Mouse (Mus musculus) ES-E14 (cell line): ENCODE measurements around the gene Aff1. TPM values are rescaled to one million over a fixed set of nuclear protein-coding genes. Genes with fewer than 3 reads are reported as not detected.

ENCODE experiments used
- DNase-seq: peaks from one replicate; pipeline ENCODE4 v3.0.0-alpha.2; 2013; ENCODE audit warnings: low read depth, low spot score
- H3K27ac ChIP-seq: 2 replicates; pipeline ENCODE4 v1.5.1; 2012; ENCODE audit warnings: low read depth, mild to moderate bottlenecking, low read length, moderate library complexity, mixed read lengths; ENCODE audit not compliant: poor library complexity, insufficient read depth, severe bottlenecking
- H3K36me3 ChIP-seq: 2 replicates; pipeline ENCODE4 v1.6.1; 2012; ENCODE audit warnings: mild to moderate bottlenecking, low read length, moderate library complexity, mixed read lengths; ENCODE audit not compliant: control insufficient read depth, poor library complexity, insufficient read depth, severe bottlenecking
- H3K4me1 ChIP-seq, 2 experiments: fragments of 150-350 bp in 1 of 2; sonication (generic) in 1 of 2; 2 replicates each; pipeline ENCODE4 v1.6.1; 2012; ENCODE audit warnings: low read length in 2 of 2, mild to moderate bottlenecking in 1 of 2, mixed read lengths in 1 of 2; ENCODE audit not compliant: control insufficient read depth in 2 of 2, insufficient read depth in 2 of 2, poor library complexity in 1 of 2
- H3K4me3 ChIP-seq, 2 experiments: fragments of 150-350 bp in 1 of 2; sonication (generic) in 1 of 2; 2 replicates each; pipeline ENCODE4 v1.5.1; 2012; ENCODE audit warnings: low read length in 2 of 2, low read depth in 1 of 2, mild to moderate bottlenecking in 1 of 2, mixed read lengths in 1 of 2; ENCODE audit not compliant: insufficient read depth in 1 of 2, poor library complexity in 1 of 2, severe bottlenecking in 1 of 2
- H3K9ac ChIP-seq: 2 replicates; pipeline ENCODE4 v1.6.1; 2012; ENCODE audit warnings: low read depth, mild to moderate bottlenecking, low read length, mixed read lengths; ENCODE audit not compliant: poor library complexity, insufficient read depth, severe bottlenecking
- H3K9me3 ChIP-seq: fragments of 150-350 bp; sonication (generic); 2 replicates; pipeline ENCODE4 v1.6.1; 2012; ENCODE audit warnings: low read depth, mild to moderate bottlenecking, low read length; ENCODE audit not compliant: control insufficient read depth, insufficient read depth
- CHD2 ChIP-seq: IDR thresholded peaks from 2 replicates; pipeline ENCODE4 v1.6.1; 2014; ENCODE audit warnings: mild to moderate bottlenecking, low read depth, low read length, inconsistent platforms
- HCFC1 ChIP-seq: IDR thresholded peaks from 2 replicates; pipeline ENCODE4 v1.6.1; 2012; ENCODE audit warnings: low read length, inconsistent platforms, borderline replicate concordance; ENCODE audit not compliant: insufficient read depth
- MAFK ChIP-seq: IDR thresholded peaks from 2 replicates; pipeline ENCODE4 v1.6.1; 2014; ENCODE audit warnings: mild to moderate bottlenecking, low read depth, low read length, inconsistent platforms; ENCODE audit not compliant: insufficient read depth
- ZC3H11A ChIP-seq: IDR thresholded peaks from 2 replicates; pipeline ENCODE4 v1.6.1; 2012; ENCODE audit warnings: low read depth, mild to moderate bottlenecking, inconsistent platforms, low read length, borderline replicate concordance
- ZNF384 ChIP-seq: IDR thresholded peaks from 2 replicates; pipeline ENCODE4 v1.6.1; 2012; ENCODE audit warnings: low read depth, low read length, inconsistent platforms
- in situ Hi-C, 2 experiments: fragments of 600-800 bp; cut with MboI; formaldehyde crosslinking; loops; one replicate each; pipeline ENCODE4 v1.15.1; 2025; ENCODE audit warnings: low sequenced_read_pairs in 2 of 2, inconsistent platforms in 1 of 2; ENCODE audit not compliant: unreplicated experiment in 2 of 2
- total RNA-seq: library from RNA; depleted of rRNA; stranded (reverse); fragments of 300-350 nt; gene quantifications from 2 replicates; pipeline ENCODE4 v1.2.3, GENCODE M21; 2012

Gene Aff1
- total RNA-seq, 1 experiment: 26.0 TPM

DNA sequence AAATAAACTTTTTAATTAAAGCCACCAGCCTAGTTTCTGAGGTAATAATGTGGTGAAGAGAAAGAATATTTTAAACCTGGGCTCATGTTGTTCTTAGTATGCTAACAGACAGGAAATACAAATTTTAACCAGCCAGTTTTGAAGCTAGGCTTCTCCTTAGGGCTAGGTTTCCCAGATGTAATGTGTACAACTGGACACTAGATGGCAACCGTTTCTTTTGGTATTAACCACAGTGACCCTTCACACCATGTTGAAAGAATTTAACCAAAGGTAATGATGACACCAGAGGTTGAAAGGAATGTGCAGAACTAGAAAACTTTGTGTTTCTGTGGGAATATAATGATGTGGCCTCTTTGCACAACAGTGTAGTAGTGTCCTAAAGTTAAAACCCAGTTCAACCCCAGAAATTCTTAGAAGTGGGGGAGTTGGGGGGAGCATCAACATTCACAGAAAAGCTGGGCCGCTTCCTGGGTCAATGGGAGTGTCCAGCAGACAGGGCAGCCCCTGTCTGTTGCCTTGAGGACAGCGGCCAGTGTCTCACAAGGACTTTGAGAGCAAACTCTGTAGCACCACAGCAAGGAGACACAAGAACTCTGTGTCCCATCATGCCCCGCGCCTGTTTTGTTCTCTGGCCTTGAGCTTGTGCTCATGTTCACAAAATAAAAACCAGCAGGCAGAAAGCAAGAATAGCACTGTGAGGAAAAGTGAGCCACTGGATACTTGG lies 164.3 kb downstream of the Aff1 start:
- Histone ChIP-seq H3K9me3 (no peaks in the 10 kb centered on the region), H3K4me3 (no peak overlapping the region), H3K36me3 (peaks cover 17% of the 10 kb centered on the region; the same call in 1 of the 2 replicates), H3K9ac (no peak overlapping the region), H3K27ac (no peak overlapping the region), H3K4me1 (peaks cover 0 to 11% of the 10 kb centered on the region in 2 experiments; a peak in 2 of 4 replicates)
- in situ Hi-C loops: no loop called here
- DNase-seq: peak; percentile 59
- peak; percentile 34; the same call in 1 of the 2 replicates for TF ChIP-seq ZC3H11A
- no peak for TF ChIP-seq CHD2
- TF ChIP-seq HCFC1: no peak
- TF ChIP-seq MAFK: no peak
- no peak for TF ChIP-seq ZNF384

DNA sequence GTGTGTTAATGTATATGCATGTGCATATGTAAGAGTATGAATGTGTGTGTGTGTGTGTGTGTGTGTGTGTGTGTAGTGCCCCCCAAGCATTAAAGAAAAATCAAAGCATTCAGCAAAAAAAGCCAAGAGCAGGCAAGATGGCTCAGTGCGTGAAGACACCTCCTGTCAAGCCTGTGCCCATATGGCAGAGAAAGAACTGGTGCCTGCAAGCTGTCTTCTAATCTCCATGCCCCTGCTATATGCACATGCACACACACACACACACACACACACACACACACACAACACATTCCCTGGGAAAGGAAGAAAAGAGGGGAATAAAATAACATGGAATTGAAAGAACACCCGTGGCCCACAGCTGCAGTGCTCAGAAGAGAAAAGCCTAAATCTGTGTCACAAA lies 165.0 kb downstream of the Aff1 start:
- H3K9ac ChIP-seq: no peak overlapping the region
- H3K27ac ChIP-seq: no peak overlapping the region
- H3K4me1 ChIP-seq: peaks cover 0 to 11% of the 10 kb centered on the region in 2 experiments; a peak in 2 of 4 replicates
- DNase-seq: no peak
- peaks cover 16% of the 10 kb centered on the region; the same call in 1 of the 2 replicates for H3K36me3 ChIP-seq
- H3K9me3 ChIP-seq: no peaks in the 10 kb centered on the region
- in situ Hi-C loops: no loop called here
- no peak overlapping the region for H3K4me3 ChIP-seq
- TF ChIP-seq MAFK (no peak), CHD2 (no peak), ZNF384 (no peak), ZC3H11A (no peak), HCFC1 (no peak)

DNA sequence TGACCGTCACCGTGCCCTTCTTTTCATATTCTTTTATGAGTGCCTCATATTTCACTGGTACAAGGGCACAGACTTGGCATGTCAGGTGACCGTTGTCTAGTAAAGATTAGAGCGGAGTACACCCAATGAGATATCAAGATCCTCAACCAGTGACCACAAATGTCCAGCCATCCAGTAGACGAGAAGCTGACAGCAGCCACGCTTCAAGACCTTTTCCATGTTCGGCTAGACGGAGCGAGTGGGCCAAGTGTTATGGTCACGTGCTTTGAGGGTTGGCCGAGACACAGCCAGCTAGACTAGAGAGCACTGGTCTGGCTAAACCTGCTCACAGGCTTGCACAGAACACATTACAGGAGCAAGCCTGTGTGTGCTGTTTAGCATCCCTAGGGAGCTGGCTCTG lies 168.4 kb downstream of the Aff1 start:
- peaks cover 0 to 3% of the 10 kb centered on the region in 2 experiments; a peak in 1 of 4 replicates for H3K4me1 ChIP-seq
- no peak overlapping the region for H3K27ac ChIP-seq
- peaks cover 15% of the 10 kb centered on the region; the same call in 1 of the 2 replicates for H3K36me3 ChIP-seq
- H3K4me3 ChIP-seq: no peak overlapping the region
- DNase-seq: no peak
- TF ChIP-seq CHD2: no peak
- TF ChIP-seq ZNF384: no peak
- TF ChIP-seq HCFC1: no peak
- TF ChIP-seq MAFK: no peak
- TF ChIP-seq ZC3H11A: no peak
- in situ Hi-C loops: no loop called here
- H3K9me3 ChIP-seq: no peaks in the 10 kb centered on the region
- H3K9ac ChIP-seq: no peak overlapping the region

DNA sequence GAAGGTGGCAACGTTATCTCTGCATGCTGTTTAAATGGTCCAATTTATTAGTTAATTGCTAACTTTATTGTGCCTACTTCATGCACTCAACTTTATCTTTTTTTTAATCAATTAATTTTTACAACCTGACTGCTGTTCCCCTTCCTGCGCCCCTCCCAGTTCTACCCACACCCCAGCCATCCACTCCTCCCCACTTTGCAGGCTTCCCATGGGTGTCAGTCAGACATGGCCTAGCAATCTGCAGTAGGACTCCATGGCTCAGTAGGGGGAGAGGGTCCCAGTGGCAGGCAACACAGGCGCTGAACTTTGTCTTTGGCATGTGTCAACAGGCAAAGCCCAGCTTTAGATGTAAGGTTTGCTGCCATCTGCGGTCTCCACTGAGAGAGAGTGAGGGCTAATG lies 171.6 kb downstream of the Aff1 start:
- DNase-seq: no peak
- no peaks in the 10 kb centered on the region for H3K9me3 ChIP-seq
- H3K36me3 ChIP-seq: peaks cover 30% of the 10 kb centered on the region; the same call in 1 of the 2 replicates
- TF ChIP-seq ZC3H11A (no peak), ZNF384 (no peak), HCFC1 (no peak), MAFK (no peak), CHD2 (no peak)
- H3K4me1 ChIP-seq: no peaks in the 10 kb centered on the region
- in situ Hi-C loops: no loop called here
- no peak overlapping the region for H3K9ac ChIP-seq
- no peak overlapping the region for H3K27ac ChIP-seq
- H3K4me3 ChIP-seq: no peak overlapping the region
